Mouse (Mus musculus) midbrain, embryonic 10.5 days (tissue): ENCODE measurements at regions not wholly inside any gene's neighbourhood (a gene's known extent, or its start where the extent isn't known, plus 50 kb on each side); places are given as distances from the start of the nearest gene placed in this dataset.

Experiments
- DNase-seq: peaks from one replicate; pipeline ENCODE4 v3.0.0-alpha.2; 2017; ENCODE audit warnings: low spot score
- H3K27ac ChIP-seq: fragments of 300-500 bp; sonication (generic); replicated peaks from 2 replicates; pipeline ENCODE4 v1.5.1; 2016; ENCODE audit warnings: mild to moderate bottlenecking
- H3K27me3 ChIP-seq: fragments of 300-500 bp; sonication (generic); 2 replicates; pipeline ENCODE4 v1.6.1; 2016; ENCODE audit warnings: low read depth, mild to moderate bottlenecking; ENCODE audit not compliant: poor library complexity, severe bottlenecking
- H3K36me3 ChIP-seq: fragments of 300-500 bp; sonication (generic); 2 replicates; pipeline ENCODE4 v1.6.1; 2016; ENCODE audit warnings: mild to moderate bottlenecking, moderate library complexity
- H3K4me1 ChIP-seq: fragments of 300-500 bp; sonication (generic); 2 replicates; pipeline ENCODE4 v1.6.1; 2016
- H3K4me3 ChIP-seq: fragments of 300-500 bp; sonication (generic); 2 replicates; pipeline ENCODE4 v1.5.1; 2016; ENCODE audit warnings: mild to moderate bottlenecking, moderate library complexity
- H3K9me3 ChIP-seq: fragments of 300-500 bp; sonication (generic); replicated peaks from 2 replicates; pipeline ENCODE4 v1.6.1; 2016; ENCODE audit warnings: mild to moderate bottlenecking
- WGBS: fragments of 180-500 bp; shearing (Covaris S2); methylation state at CpG from one replicate; pipeline ENCODE4 v1.1.7; 2016; 5-methylcytosine and 5-hydroxymethylcytosine counted together

DNA sequence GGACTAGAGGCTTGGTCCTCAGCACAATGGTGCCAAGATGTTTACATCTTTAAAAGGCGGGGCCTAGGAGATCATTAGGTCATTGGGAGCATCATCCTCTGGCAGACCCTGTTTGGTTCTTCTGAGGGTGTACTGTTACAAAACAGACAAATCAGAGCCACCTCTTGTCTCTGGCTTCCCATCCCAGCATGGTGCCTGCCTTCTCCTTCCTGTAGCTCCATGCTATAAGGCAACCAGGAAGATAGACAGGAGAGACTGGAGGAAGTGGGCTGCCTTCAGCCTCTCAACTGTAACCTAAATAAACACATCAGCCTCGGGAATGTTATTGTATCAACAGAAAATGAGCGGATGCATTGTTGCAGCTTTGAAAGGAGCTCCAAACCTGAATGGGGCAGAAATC, 529.8 kb upstream of the Gm765 start:
- Histone ChIP-seq H3K27me3 (no peaks in the 10 kb centered on the region), H3K36me3 (no peaks in the 10 kb centered on the region), H3K9me3 (no peaks in the 10 kb centered on the region), H3K4me3 (no peak overlapping the region), H3K27ac (no peak overlapping the region), H3K4me1 (no peaks in the 10 kb centered on the region)
- no peak for DNase-seq
- WGBS, result 64% methylated on average over 3 of the region's 3 CpGs

DNA sequence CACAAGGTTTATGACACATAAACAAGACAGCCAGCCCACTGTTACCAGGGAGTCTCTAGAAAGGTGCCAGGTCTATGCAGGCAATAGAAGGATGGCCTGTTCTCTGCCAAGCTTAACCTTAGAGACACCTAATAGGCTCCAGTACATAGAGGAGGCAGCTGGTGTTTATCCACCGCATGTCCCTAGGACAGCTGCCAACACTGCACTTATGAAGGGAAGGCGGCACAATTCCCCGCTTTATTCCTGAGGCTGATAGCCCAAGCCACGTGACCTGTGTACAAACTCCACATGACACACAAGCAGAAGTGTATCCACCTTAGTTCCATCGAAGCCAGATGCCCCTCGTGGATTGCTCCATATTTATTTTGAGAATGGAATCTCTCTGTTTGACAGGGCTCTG, 527.2 kb upstream of the Gm765 start:
- no peaks in the 10 kb centered on the region for H3K27me3 ChIP-seq
- H3K27ac ChIP-seq, result no peak overlapping the region
- H3K4me1 ChIP-seq, result no peaks in the 10 kb centered on the region
- H3K9me3 ChIP-seq, result no peaks in the 10 kb centered on the region
- H3K4me3 ChIP-seq, result no peak overlapping the region
- H3K36me3 ChIP-seq, result no peaks in the 10 kb centered on the region
- DNase-seq, result no peak
- 94% methylated on average over 6 of the region's 6 CpGs for WGBS

DNA sequence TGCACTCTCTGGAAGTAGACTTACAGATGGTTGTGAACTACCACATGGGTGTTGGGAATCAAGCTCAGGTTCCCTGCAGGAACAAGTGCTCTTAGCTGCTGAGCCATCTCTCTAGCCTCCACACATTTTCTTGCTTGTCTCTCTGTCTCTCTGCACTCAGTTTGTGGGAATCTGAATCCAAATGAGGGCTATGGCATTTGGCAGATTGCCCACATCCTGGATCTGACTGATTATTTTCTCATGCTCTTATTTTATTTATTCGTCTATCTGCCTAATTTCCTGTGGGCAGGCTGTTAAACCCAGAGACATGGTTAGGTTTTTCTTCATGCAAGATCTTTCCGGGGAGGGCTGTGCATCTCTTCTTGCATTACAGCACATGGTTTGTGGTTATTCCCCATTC, 521.8 kb upstream of the Gm765 start:
- Histone ChIP-seq H3K9me3 (no peaks in the 10 kb centered on the region), H3K4me1 (no peaks in the 10 kb centered on the region), H3K27ac (no peak overlapping the region), H3K36me3 (no peaks in the 10 kb centered on the region), H3K4me3 (no peak overlapping the region), H3K27me3 (no peaks in the 10 kb centered on the region)
- no peak for DNase-seq
- 93% methylated on average over 2 of the region's 2 CpGs for WGBS

DNA sequence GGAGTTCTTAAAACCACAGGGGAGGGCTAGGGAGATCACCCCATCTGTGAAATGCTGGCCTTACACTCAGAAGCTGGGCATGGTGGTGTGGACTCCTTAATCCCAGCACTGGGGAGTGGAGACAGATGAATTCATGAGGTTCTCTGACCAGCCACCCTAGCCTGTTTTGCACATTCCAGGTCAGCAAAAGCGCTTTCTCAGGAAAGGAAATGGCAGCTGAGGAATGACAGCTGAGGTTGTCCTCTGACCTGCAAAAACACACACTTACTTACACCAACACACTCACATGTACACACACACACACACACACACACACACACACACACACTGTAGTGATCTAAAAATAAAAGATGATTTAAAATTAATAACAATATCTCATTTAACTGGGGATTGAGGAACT, 513.4 kb upstream of the Gm765 start:
- H3K27ac ChIP-seq, result no peak overlapping the region
- no peaks in the 10 kb centered on the region for H3K27me3 ChIP-seq
- DNase-seq, result no peak
- H3K4me1 ChIP-seq, result no peaks in the 10 kb centered on the region
- H3K36me3 ChIP-seq, result no peaks in the 10 kb centered on the region
- H3K9me3 ChIP-seq, result no peaks in the 10 kb centered on the region
- 90% methylated on average over 1 of the region's 1 CpGs for WGBS
- no peak overlapping the region for H3K4me3 ChIP-seq

DNA sequence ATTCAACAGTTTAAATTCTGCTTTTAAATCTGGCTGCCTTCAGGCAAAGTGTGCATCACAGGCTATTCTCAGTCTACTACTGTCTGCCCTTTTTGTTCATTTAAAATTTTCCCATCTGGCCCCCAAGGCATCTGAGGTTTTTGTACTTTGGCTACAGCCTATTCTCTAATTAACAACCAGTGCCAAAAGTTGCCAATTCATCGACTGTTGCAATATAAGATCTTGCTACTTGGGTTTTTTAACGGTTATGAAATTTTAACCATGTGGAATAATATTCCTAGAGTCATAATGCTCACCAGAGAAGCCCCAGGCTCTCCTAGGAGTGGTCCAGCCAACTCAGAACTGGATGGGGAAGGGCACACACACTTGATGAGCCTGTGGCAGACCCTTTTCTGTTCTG, 508.4 kb upstream of the Gm765 start:
- Histone ChIP-seq H3K27me3 (no peaks in the 10 kb centered on the region), H3K4me1 (no peaks in the 10 kb centered on the region), H3K27ac (no peak overlapping the region), H3K36me3 (no peaks in the 10 kb centered on the region), H3K9me3 (no peaks in the 10 kb centered on the region), H3K4me3 (no peak overlapping the region)
- WGBS, result 94% methylated on average over 2 of the region's 2 CpGs
- DNase-seq, result no peak

DNA sequence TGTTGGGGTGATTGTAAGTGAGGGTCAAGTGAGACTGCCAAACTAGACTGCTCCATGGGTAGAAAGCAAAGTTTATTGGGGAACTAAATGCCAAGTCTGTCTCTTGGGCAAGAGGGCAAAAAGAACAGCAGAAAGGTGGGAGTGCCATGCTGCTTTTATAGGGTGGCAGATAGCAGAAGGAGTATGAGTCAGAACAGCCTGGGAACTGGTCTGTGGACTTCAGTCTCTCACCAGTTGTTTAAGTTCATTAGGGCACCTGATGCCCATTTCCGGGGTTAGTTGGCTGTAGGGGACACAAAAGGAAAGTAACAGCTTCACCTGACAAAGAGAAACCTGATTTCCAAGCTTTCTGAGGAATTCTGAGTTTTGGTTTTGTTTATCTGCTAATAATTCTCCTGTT, 506.3 kb upstream of the Gm765 start:
- 86% methylated on average over 1 of the region's 1 CpGs for WGBS

DNA sequence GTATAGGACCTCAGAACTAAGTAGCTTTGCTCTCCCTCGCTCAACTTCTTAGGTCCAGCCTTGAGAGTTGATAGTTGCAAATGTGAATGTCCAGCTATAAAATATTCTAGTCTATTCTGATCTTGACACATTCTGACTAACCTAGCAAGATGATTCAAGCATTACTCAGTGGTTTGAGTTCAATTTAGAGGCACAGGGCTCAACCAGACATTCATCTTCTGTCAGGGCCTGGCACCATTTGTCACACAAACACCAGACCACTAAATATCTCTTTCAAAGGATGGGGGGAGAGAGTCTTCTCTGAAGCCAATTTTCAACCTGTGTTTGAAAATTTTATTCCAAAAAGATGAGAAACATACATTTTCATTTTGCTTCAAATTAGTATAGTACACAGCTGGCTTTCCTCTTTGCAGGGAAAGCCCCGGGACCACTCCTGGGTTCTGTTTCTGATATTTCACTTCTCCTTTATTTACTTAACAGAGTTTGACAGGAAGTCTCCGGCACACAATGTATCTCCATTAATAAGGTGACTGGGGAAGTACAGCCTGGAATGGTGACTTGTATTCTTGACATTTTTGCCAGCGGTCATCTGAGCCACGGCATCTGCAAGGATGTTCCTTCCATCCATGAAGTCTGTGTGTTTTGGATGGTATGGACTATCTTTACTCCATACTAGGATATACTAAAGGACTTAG, 503.6 kb upstream of the Gm765 start:
- H3K4me1 ChIP-seq, result no peaks in the 10 kb centered on the region
- no peak overlapping the region for H3K27ac ChIP-seq
- H3K4me3 ChIP-seq, result no peak overlapping the region
- WGBS, result 88% methylated on average over 5 of the region's 5 CpGs
- no peaks in the 10 kb centered on the region for H3K36me3 ChIP-seq
- no peaks in the 10 kb centered on the region for H3K9me3 ChIP-seq
- no peak for DNase-seq
- no peaks in the 10 kb centered on the region for H3K27me3 ChIP-seq

More for the DNA sequence above, 506.3 kb upstream of the Gm765 start:
- no peak overlapping the region for H3K27ac ChIP-seq
- DNase-seq, result no peak
- no peaks in the 10 kb centered on the region for H3K27me3 ChIP-seq
- H3K4me1 ChIP-seq, result no peaks in the 10 kb centered on the region
- H3K4me3 ChIP-seq, result no peak overlapping the region
- H3K36me3 ChIP-seq, result no peaks in the 10 kb centered on the region
- H3K9me3 ChIP-seq, result no peaks in the 10 kb centered on the region

DNA sequence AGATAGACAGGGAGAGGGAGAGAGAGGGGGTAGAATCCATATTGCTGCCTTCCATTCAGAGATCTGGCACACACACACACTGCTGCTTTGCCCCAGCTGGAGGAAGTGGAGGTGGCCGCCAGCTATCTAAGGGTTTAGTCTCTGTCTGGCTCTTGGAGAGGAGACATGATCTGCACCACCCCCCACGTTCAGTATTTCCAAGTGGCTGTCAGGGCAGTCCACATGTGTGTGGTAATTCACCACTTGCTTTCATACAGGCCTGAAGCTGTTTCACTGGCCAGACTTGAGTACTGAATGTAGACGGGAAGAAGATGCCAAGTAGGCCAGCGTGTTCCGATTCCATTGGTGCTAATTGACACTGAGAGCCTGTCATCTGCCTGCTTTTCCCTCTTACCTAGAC, 501.0 kb upstream of the Gm765 start:
- Histone ChIP-seq H3K27me3 (no peaks in the 10 kb centered on the region), H3K9me3 (no peaks in the 10 kb centered on the region), H3K4me1 (no peaks in the 10 kb centered on the region), H3K27ac (no peak overlapping the region), H3K4me3 (no peak overlapping the region), H3K36me3 (no peaks in the 10 kb centered on the region)
- 83% methylated on average over 5 of the region's 5 CpGs for WGBS
- DNase-seq, result no peak

DNA sequence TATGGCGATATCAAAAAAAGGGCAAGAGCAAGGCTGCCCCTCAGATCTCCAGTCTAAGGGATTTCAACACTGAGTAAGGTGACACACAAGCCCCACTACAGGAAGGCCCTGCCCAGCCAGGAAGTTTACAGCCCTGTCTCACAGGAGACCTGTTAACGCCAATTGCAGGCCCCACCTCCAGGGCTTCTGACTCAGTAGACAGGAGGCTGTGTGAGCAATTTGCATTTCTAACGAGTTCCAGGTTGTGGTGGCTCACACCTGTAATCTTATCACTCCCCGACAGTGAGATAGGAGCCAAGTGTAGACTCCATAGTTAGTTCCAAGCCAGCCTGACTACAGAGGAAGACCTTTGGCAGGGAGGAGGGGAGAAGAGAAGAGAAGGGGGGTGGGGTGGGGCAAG, 500.4 kb upstream of the Gm765 start:
- Histone ChIP-seq H3K27me3 (no peaks in the 10 kb centered on the region), H3K4me3 (no peak overlapping the region), H3K4me1 (no peaks in the 10 kb centered on the region), H3K36me3 (no peaks in the 10 kb centered on the region), H3K27ac (no peak overlapping the region), H3K9me3 (no peaks in the 10 kb centered on the region)
- DNase-seq, result no peak
- WGBS, result 64% methylated on average over 4 of the region's 4 CpGs

DNA sequence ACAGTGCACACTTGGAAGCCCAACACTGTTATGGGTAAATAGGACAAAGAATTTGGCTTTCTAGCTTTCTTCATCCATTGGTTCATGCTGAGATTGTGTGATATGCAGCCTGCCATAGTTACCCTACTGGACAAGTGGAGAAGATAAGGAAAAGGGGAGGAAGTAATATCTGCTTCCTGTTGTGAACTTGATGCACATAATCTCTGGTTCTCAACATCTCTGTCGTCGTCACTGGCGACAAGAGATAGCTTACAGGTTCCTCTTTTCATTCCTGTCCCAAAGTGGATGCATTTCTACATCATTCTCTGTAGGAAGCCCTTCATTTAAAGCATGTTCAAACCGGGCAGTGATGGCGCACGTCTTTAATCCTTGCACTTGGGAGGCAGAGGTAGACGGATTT, 491.4 kb upstream of the Gm765 start:
- WGBS, result 89% methylated on average over 7 of the region's 7 CpGs
- Histone ChIP-seq H3K27me3 (no peaks in the 10 kb centered on the region), H3K4me3 (no peak overlapping the region), H3K36me3 (no peaks in the 10 kb centered on the region), H3K4me1 (no peaks in the 10 kb centered on the region), H3K27ac (no peak overlapping the region), H3K9me3 (no peaks in the 10 kb centered on the region)
- no peak for DNase-seq

DNA sequence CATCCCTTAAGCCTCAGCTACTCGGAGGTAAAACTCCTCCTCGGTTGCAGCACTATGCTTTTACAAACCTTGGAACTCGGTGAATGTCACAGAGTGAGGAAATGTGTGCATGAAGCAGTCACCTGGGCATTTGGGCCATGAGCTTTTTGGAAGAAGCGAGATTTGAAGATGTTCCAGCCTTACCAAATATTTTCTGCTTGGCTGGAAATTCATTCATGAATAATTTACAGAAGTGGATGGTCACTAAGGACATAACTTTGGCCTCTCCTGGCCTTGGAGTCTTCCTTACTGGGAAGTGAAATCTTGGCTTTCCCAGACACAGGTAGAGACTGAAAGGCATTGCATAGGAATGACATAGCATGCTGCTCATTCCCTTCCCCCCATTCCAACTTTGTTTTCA, 487.6 kb upstream of the Gm765 start:
- H3K27ac ChIP-seq, result no peak overlapping the region
- DNase-seq, result no peak
- H3K36me3 ChIP-seq, result no peaks in the 10 kb centered on the region
- 81% methylated on average over 4 of the region's 4 CpGs for WGBS
- no peaks in the 10 kb centered on the region for H3K9me3 ChIP-seq
- no peaks in the 10 kb centered on the region for H3K4me1 ChIP-seq
- no peaks in the 10 kb centered on the region for H3K27me3 ChIP-seq
- H3K4me3 ChIP-seq, result no peak overlapping the region

DNA sequence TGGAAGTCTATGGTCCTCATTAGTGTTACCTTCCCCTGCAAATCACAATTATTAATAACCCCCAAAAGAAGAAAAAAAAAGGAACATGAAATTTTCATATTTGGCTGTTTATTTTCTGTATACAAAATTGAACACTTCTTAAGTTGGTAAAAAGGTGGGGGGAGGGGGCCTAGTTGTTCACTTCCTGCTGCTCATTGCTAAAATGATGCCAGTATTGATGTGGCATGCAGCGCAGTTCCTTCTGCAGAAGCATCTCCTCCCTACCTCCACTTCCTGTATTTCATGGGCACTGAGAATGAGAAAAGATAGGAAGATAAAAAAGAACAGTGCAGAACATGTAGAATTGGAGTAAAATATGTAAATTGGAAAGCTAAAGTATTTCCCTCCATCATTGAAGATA, 465.5 kb upstream of the Gm765 start:
- WGBS, result 97% methylated on average over 1 of the region's 1 CpGs
- no peak overlapping the region for H3K4me3 ChIP-seq
- no peak overlapping the region for H3K27ac ChIP-seq
- H3K4me1 ChIP-seq, result no peaks in the 10 kb centered on the region
- H3K27me3 ChIP-seq, result no peaks in the 10 kb centered on the region
- H3K36me3 ChIP-seq, result no peaks in the 10 kb centered on the region
- no peak for DNase-seq
- no peaks in the 10 kb centered on the region for H3K9me3 ChIP-seq

DNA sequence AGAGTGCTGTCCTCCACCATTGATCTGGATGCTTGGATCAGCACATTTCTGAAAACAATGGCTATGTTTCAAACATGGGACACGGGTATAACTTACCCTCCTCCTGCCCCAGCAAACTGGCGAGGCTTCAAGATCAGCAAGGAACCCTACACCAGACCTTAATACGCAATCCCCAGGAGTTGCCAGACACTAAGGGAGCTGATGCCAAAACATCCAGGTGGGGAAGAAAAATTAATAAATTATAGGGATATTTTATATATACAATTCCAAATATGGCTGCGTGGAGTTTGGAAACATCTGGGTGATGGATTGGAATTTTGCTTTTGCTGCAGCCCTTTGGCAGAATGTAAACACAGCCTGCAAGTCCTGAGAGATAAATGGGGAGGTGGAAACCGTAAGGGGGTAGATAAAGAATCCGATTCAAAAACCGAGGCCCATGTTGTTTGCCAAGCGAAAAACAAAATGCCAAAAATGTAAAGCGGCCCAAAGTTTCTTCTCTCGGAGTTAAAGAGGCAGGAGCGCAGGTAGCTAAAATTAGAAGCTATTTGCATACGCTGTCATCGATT, 460.9 kb upstream of the Gm765 start:
- Histone ChIP-seq H3K36me3 (no peaks in the 10 kb centered on the region), H3K27me3 (no peaks in the 10 kb centered on the region), H3K9me3 (no peaks in the 10 kb centered on the region), H3K27ac (no peak overlapping the region), H3K4me3 (no peak overlapping the region), H3K4me1 (no peaks in the 10 kb centered on the region)
- no peak for DNase-seq
- WGBS, result 90% methylated on average over 13 of the region's 13 CpGs

DNA sequence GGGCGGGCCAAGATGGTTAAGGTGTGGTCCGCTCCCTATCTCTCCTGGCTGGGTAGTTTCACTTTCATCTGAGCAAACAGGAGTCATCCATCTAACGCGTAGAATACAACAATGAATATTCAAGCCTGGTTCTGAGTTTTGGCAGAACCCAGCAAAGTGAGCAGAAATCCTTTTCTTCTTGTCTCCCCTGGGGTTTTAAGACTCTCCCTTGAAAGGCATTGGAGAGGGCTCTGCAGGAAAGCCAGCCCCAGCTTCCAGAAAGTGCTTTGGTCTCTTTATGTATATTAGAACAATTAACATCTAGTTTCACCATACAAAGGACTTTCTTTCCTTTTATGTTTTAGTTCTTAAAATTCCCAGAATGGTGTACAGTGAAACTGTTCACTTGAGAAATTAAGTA, 458.5 kb upstream of the Gm765 start:
- WGBS, result 89% methylated on average over 4 of the region's 4 CpGs

More for the DNA sequence above, 458.5 kb upstream of the Gm765 start:
- Histone ChIP-seq H3K27me3 (no peaks in the 10 kb centered on the region), H3K9me3 (no peaks in the 10 kb centered on the region), H3K4me1 (no peaks in the 10 kb centered on the region), H3K4me3 (no peak overlapping the region), H3K36me3 (no peaks in the 10 kb centered on the region), H3K27ac (no peak overlapping the region)
- DNase-seq, result no peak
